Mouse (Mus musculus) kidney, postnatal 0 days (tissue): ENCODE results near the gene Slc22a18. TPM values are rescaled to one million over a fixed set of nuclear protein-coding genes. Genes with fewer than 3 reads are reported as not detected.

Source experiments
- ATAC-seq: fragments of 200-750 bp; cut with Nextera tagmentation; replicated peaks from 2 replicates; pipeline ENCODE4 v1.8.0; 2017; ENCODE audit warnings: low read depth, moderate number of reproducible peaks, moderate TSS enrichment, moderate library complexity; ENCODE audit not compliant: low FRiP score
- DNase-seq: peaks from one replicate; pipeline ENCODE4 v3.0.0-alpha.2; 2016; ENCODE audit warnings: low spot score
- H3K27ac ChIP-seq: fragments of 300-500 bp; sonication (generic); 2 replicates; pipeline ENCODE4 v1.5.1; 2014; ENCODE audit warnings: mild to moderate bottlenecking
- H3K27me3 ChIP-seq: fragments of 300-500 bp; sonication (generic); 2 replicates; pipeline ENCODE4 v1.6.1; 2014; ENCODE audit warnings: low read length, mixed read lengths; ENCODE audit not compliant: insufficient read depth
- H3K36me3 ChIP-seq: fragments of 300-500 bp; sonication (generic); 2 replicates; pipeline ENCODE4 v1.6.1; 2014; ENCODE audit warnings: low read length, mixed read lengths; ENCODE audit not compliant: insufficient read depth
- H3K4me1 ChIP-seq: fragments of 300-500 bp; sonication (generic); replicated peaks from 2 replicates; pipeline ENCODE4 v1.6.1; 2014; ENCODE audit warnings: antibody characterized with exemption, low read length, mixed read lengths; ENCODE audit not compliant: insufficient read depth
- H3K4me2 ChIP-seq: fragments of 300-500 bp; sonication (generic); 2 replicates; pipeline ENCODE4 v1.6.1; 2014; ENCODE audit warnings: mild to moderate bottlenecking, low read length, moderate library complexity, mixed read lengths
- H3K4me3 ChIP-seq: fragments of 300-500 bp; sonication (generic); replicated peaks from 2 replicates; pipeline ENCODE4 v1.5.1; 2014; ENCODE audit warnings: low read depth, low read length
- H3K9ac ChIP-seq: fragments of 300-500 bp; sonication (generic); 2 replicates; pipeline ENCODE4 v1.6.1; 2014; ENCODE audit warnings: low read depth, low read length
- H3K9me3 ChIP-seq: fragments of 300-500 bp; sonication (generic); replicated peaks from 2 replicates; pipeline ENCODE4 v1.6.1; 2016; ENCODE audit warnings: low read length, inconsistent platforms, mixed read lengths
- CTCF ChIP-seq: IDR thresholded peaks from 2 replicates; pipeline ENCODE4 v1.5.1; 2016; ENCODE audit warnings: antibody characterized with exemption, low read depth, mild to moderate bottlenecking, moderate library complexity
- WGBS: fragments of 180-500 bp; shearing (Covaris S2); extraction: QIAGEN DNeasy Blood & Tissue Kit; methylation state at CpG from one replicate; pipeline ENCODE4 v1.1.7; 2014; 5-methylcytosine and 5-hydroxymethylcytosine counted together
- polyA plus RNA-seq: library from polyadenylated mRNA; unstranded; fragments of >200 nt; fragmentation: Nextera tagmentation; extraction: Ambion mirVana; gene quantifications from 2 replicates; pipeline ENCODE4 v1.2.1, GENCODE M21; 2015

Gene Slc22a18
- polyA plus RNA-seq, 1 experiment from 2014 or later: 22.1 TPM

- Histone ChIP-seq H3K4me2 (peak overlapping the region; percentile 64), H3K9ac (peak overlapping the region; percentile 44), H3K4me3 (peak overlapping the region; percentile 33), H3K9me3 (no peaks in the 10 kb centered on the region), H3K36me3 (no peaks in the 10 kb centered on the region), H3K27ac (0 out of 2 replicates have a peak overlapping the region, but pooled peaks have one; percentile 1), H3K4me1 (peaks cover 9% of the 10 kb centered on the region; the same call in 1 of the 2 replicates), H3K27me3 (peaks cover 8% of the 10 kb centered on the region; the same call in 1 of the 2 replicates)
- DNase-seq (no peak), ATAC-seq (peak; percentile 52; the same call in 1 of the 2 replicates)
- peak; percentile 26; the same call in 1 of the 2 replicates for TF ChIP-seq CTCF
- 6% methylated on average over 49 of the region's 53 CpGs for WGBS
Measured at GRCm38 (mm10) chr7:143445651-143446460, 27.7 kb upstream of the Slc22a18 start.

GRCm38 (mm10) chr7:143447130-143447529 lies 26.4 kb upstream of the Slc22a18 start:
- no peak overlapping the region for H3K9ac ChIP-seq
- H3K4me3 ChIP-seq: no peak overlapping the region
- no peak for TF ChIP-seq CTCF
- ATAC-seq (no peak), DNase-seq (no peak)
- H3K4me2 ChIP-seq: no peak overlapping the region
- H3K9me3 ChIP-seq: no peaks in the 10 kb centered on the region
- H3K27me3 ChIP-seq: peaks cover 8% of the 10 kb centered on the region; the same call in 1 of the 2 replicates
- WGBS: 70% methylated on average over 2 of the region's 2 CpGs
- H3K36me3 ChIP-seq: no peaks in the 10 kb centered on the region
- peaks cover 9% of the 10 kb centered on the region; the same call in 1 of the 2 replicates for H3K4me1 ChIP-seq
- no peak overlapping the region for H3K27ac ChIP-seq

GRCm38 (mm10) chr7:143458963-143459331 lies 14.6 kb upstream of the Slc22a18 start:
- Histone ChIP-seq H3K9me3 (peaks cover 17% of the 10 kb centered on the region; the same call in 1 of the 2 replicates), H3K4me2 (peak overlapping the region; percentile 63), H3K9ac (peak overlapping the region; percentile 67), H3K36me3 (no peaks in the 10 kb centered on the region), H3K4me3 (peak overlapping the region; percentile 52), H3K27me3 (no peaks in the 10 kb centered on the region), H3K27ac (peak overlapping the region; percentile 68), H3K4me1 (no peaks in the 10 kb centered on the region)
- 32% methylated on average over 37 of the region's 38 CpGs for WGBS
- ATAC-seq: no peak
- TF ChIP-seq CTCF: no peak
- DNase-seq: no peak

- WGBS: 32% methylated on average over 98 of the region's 100 CpGs
- peak overlapping the region; percentile 68 for H3K27ac ChIP-seq
- no peak for TF ChIP-seq CTCF
- no peaks in the 10 kb centered on the region for H3K36me3 ChIP-seq
- peaks cover 17% of the 10 kb centered on the region; the same call in 1 of the 2 replicates for H3K9me3 ChIP-seq
- H3K4me1 ChIP-seq: no peaks in the 10 kb centered on the region
- DNase-seq (no peak), ATAC-seq (0 out of 2 replicates have a peak, but pooled peaks have one; percentile 11)
- H3K4me3 ChIP-seq: peak overlapping the region; percentile 52
- peak overlapping the region; percentile 67 for H3K9ac ChIP-seq
- H3K4me2 ChIP-seq: peak overlapping the region; percentile 63
- H3K27me3 ChIP-seq: no peaks in the 10 kb centered on the region
Measured at GRCm38 (mm10) chr7:143459332-143460211, 14.0 kb upstream of the Slc22a18 start.

- peak overlapping the region; percentile 52 for H3K4me3 ChIP-seq
- H3K9ac ChIP-seq: peak overlapping the region; percentile 67
- H3K4me2 ChIP-seq: peak overlapping the region; percentile 63
- H3K27ac ChIP-seq: peak overlapping the region; percentile 68
- no peak; the same call in 1 of the 2 replicates for ATAC-seq
- 46% methylated on average over 57 of the region's 60 CpGs for WGBS
- no peaks in the 10 kb centered on the region for H3K36me3 ChIP-seq
- H3K4me1 ChIP-seq: no peaks in the 10 kb centered on the region
- 0 out of 2 replicates have a peak, but pooled peaks have one; percentile 3 for TF ChIP-seq CTCF
- H3K27me3 ChIP-seq: no peaks in the 10 kb centered on the region
- peaks cover 17% of the 10 kb centered on the region; the same call in 1 of the 2 replicates for H3K9me3 ChIP-seq
- no peak for DNase-seq
Measured at GRCm38 (mm10) chr7:143460217-143460834, 13.2 kb upstream of the Slc22a18 start.

GRCm38 (mm10) chr7:143460874-143461273 lies 12.7 kb upstream of the Slc22a18 start, which contains the start of gene Cdkn1c:
Gene Cdkn1c, minus strand, starts transcription at chr7:143461050.
- peak; percentile 84 for ATAC-seq
- Histone ChIP-seq H3K4me1 (no peaks in the 10 kb centered on the region), H3K4me2 (peak within 1 kb of the TSS; percentile 63), H3K9me3 (peaks cover 17% of the 10 kb centered on the region; the same call in 1 of the 2 replicates), H3K27ac (peak within 1 kb of the TSS; percentile 68), H3K36me3 (no peaks in the 10 kb centered on the region), H3K4me3 (peak within 1 kb of the TSS; percentile 52), H3K27me3 (no peaks in the 10 kb centered on the region), H3K9ac (peak within 1 kb of the TSS; percentile 67)
- 27% methylated on average over 46 of the region's 48 CpGs for WGBS
- peak; percentile 91 for DNase-seq
- no peak for TF ChIP-seq CTCF
